Mouse (Mus musculus) hematopoietic stem cell, adult 5-6 weeks (primary cell): Measurements from ENCODE around the gene Polr3e. TPM values are rescaled to one million over a fixed set of nuclear protein-coding genes. Genes with fewer than 3 reads are reported as not detected.
"Not testable (repeated sequence)": the region's sequence is repeated elsewhere in the genome, so short reads cannot be mapped to it uniquely, and the experiment has no call there.

Experiments used
- ATAC-seq, 2 experiments: fragments of 125-278 bp in 1 of 2; replicated peaks in 1 of 2; 2 replicates each; pipeline ENCODE4 v1.8.0; 2016 to 2017; ENCODE audit warnings: inconsistent platforms in 2 of 2, mild to moderate bottlenecking in 2 of 2, moderate number of reproducible peaks in 2 of 2, low read depth in 1 of 2, moderate TSS enrichment in 1 of 2; ENCODE audit not compliant: low FRiP score in 2 of 2, poor library complexity in 2 of 2, severe bottlenecking in 2 of 2, insufficient read depth in 1 of 2, low TSS enrichment in 1 of 2
- total RNA-seq: library from RNA; stranded (forward); fragments of 172-1452, 232-1000 nt; gene quantifications from 2 replicates; pipeline ENCODE4 v1.2.3, GENCODE M21; 2017

Gene Polr3e
- total RNA-seq, 1 experiment from 2014 or later: 25.8 TPM

DNA sequence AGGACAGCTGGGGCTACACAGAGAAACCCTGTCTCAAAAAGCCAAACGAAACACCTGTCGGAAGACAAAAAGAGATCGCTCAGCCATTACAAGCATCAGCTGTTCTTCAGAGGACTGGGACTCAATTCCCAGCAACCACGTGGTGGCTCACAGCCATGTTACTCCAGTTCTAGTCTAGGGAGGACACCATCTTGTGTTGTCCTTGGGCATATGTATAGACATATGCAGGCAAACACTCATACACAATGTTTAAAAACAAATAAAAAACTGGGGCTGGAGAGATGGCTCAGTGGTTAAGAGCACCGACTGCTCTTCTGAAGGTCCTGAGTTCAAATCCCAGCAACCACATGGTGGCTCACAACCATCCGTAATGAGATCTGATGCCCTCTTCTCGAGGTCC lies 36.0 kb downstream of the Polr3e start:
- ATAC-seq: not testable (repeated sequence)

DNA sequence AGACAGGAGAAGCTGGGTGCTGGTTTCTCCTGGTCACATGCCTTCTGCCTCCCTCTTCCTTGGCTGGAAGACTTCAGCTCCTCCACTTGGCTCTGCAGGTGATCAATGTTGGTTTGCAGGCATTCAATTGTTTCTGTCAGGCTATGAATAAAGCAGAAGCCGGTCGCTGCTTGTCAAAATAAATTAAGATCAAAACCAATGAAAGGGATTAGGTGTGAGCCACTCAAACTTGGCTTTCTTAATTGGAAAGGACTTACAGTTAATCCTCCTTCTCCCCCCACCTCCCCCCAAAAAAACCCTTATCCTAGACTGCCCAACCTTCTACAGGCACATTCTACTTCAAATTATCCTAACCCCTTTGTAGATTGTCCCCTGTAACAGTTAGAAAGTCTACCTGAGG lies 42.6 kb downstream of the Polr3e start:
- no peak for ATAC-seq

DNA sequence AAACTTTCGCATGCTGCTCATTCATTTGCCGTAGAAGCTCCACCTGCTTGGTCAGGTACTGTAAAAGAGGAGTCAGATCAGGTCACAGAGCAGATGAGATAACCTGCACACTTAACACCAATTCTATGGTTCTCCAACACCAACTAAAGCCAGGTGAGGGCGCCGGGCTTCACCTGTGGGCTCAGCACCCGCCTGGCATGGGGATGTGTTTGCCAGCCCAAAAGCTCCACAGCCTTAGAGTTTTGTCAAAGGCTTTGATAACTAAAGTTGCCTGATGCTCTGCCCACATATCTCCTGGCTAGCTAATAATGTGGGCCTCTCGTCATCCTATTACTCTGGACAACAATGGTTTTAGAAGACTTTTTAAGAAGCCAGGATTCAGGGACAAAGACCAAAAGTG lies 43.1 kb downstream of the Polr3e start:
- no peak for ATAC-seq

DNA sequence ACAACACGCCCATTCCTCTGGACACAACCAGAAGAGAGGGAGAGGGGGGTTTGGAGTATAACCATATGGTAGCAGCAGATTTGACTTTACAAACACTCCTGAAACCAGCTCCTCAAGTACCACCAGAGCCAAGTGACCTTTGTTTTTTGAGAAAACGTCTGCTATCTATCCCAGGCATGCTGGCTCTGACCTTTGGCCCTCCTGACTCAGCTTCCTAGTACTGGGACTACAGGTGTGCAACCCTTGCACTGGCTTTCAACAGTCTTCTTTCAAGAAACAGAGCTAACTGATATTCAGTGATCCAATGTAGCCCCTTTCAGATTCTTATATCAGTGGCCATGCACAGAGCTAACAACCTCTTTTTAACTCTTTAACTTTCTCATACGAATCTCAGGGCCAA lies 44.3 kb downstream of the Polr3e start:
- ATAC-seq: no peak

DNA sequence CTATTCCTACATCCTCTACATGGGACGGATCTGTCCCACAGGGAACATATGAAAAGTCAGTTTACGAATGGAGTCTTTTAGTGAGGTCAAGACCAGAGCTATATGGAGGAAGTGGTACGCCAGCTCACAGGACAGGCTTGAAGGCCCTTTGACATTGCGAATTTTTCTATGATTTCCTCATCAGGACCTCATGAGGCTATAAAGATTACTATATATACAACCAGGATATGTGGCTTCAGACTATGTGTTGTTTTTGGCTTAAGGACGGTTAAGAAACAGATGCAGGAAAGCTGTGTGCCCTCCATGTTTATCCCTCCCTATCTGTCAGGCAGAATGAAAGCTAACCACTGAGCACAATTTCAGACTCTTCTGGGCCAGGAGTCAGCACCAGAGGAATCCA lies 45.6 kb downstream of the Polr3e start:
- ATAC-seq: no peak

DNA sequence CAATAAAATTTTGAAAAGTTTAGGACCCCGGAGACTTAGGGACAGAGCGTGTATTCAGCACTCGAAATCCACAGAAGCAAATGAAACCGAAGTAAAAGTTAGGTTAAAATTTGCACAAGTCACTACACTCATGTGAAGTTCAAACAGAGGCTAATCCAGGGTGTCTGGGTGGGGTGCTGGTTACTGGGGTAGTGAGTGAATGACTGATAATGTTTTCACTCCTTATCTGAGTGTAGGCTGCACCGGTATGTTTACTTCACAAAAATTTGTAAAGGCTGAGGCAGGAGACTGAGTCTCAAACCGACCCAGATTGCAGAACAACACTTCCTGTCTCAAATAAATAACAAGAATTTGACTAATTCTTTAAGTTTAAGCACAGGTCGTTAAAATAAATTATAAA lies 51.7 kb downstream of the Polr3e start:
- ATAC-seq: no peak

DNA sequence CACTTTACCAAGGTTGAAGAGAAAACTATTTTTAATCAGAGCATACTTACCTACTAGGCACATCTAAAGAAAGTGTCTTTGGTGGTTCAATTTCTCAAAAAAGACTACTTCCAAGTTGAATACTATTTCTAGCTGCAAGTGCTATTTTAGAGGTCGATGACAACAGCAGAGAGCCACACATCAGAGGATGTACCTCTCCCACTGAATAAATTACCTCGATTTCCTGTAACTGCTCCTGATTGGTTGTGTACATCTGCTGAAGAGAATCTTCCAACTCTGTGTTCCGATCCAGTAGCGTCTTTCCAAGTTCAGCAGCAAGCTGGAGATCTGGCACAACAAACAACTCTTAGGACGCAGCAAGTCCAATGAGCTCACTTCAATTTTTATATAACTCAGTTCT lies 52.6 kb downstream of the Polr3e start:
- no peak for ATAC-seq

DNA sequence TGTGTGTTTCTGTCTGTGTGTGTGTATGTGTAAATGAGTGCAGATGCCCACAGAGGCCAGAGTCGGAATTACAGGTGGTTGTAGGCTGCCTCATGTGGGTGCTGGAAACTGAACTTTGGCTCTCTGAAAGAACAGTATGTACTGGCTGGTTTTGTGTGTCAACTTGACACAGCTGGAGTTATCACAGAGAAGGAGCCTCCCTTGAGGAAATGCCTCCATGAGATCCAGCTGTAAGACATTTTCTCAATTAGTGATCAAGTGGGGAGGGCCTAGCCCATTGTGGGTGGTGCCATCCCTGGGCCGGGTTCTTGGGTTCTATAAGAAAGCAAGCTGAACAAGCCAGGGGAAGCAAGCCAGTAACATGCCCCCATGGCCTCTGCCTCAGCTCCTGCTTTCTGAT lies 54.9 kb downstream of the Polr3e start:
- ATAC-seq: not testable (repeated sequence)

DNA sequence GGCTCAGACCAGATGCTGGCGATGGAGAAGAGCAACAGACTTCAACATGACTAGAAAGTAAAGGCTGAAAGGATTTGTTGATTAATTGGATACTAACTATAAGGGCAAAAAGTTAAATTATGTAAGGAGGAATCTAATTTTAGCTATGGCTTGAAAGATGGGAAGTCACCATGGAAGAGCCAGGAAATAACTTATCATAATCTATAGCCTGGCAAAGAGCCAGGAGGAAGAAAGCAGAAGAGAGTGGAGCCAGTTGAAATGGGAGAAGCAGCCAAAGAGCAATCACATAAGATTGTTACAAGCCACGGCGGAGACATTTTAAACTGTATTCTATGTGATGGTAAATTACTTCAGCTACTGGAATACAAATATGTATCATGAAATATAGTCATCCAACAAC lies 56.5 kb downstream of the Polr3e start:
- ATAC-seq: no peak

DNA sequence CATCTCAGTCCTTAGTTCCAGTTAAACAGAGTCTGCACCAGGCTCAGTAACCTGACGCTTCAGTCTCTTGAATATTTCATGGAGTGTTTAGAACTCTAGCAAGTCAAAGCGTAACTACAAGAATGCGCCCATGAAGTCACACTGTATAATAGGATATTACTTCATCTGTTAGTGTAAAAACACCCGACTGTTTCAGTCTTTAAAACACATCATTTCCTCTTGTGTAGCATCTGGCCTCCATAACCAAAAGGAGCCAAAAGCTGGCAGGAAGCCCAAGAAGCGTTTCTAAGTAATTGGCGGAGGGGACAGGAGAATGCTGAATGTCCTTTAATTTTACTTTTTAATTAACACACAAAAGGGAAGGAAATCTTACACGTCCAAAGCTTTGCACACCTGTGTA lies 59.5 kb downstream of the Polr3e start:
- no peak for ATAC-seq

DNA sequence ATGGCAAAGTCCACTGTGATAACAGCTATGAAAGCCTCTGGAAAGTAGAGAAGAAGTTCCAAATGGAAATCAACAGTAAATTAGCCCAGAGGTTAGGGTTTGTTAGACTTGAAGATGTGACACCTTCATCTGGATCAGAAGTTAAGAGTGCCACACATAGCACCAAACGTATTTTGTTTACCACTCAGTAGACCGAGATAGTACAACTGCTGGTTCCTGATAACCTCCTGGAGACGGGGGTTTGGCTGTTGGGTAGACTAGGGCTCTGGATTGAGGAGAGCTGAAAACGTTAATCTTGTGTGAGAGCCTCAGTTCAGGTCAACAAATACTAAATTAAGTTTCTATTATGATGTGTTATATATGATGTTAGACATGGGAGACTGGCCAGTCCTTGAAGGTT lies 62.5 kb downstream of the Polr3e start:
- no peak for ATAC-seq

DNA sequence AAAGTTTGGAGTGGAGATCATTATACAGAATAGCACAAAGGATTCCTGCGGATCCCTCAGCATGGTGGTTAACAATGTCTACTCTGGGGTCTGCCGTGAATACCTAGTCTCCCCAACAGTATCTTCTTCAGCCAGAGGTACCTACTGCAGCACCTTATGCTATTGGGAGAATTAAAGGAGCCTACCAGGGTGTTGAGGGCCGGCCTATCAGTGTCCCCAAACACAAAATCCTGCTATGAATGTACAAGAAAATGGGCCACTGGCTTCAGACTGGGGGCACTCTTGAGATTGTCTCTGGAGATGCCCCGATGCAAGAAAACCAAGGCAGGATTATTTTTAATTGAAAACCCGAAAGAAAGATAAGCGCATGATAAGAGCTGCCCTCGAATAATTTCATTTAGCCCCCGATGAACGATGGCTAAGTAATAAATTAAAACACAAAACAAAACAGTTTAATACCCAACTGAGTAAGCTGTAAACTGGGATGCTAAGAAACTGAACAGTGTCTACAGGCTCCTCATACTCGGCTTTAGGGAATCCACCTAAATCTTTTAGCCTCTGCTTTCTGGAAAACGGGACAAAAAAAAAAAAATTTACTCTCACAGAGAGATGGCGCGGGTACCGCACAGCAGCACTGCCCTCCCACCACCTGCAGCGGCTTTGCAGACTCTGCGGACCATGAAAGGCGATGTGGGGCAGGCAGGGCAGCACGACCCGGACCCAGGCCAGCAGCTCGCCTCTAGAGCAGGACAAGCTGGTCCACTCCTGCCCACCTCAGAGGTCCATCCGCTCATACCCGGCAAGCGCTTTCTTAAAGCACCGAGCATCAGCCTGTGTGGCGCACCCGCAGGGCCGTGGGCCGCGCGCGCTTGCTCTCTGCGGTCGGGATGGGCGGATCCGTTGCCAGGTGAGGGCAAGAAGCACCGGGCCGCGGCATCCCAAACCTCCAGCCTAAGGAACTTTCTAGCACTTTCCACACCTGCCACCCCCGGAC lies 63.7 kb downstream of the Polr3e start:
- peak in 1 of 2 experiments; percentile 30; a peak in 1 of 4 replicates for ATAC-seq

DNA sequence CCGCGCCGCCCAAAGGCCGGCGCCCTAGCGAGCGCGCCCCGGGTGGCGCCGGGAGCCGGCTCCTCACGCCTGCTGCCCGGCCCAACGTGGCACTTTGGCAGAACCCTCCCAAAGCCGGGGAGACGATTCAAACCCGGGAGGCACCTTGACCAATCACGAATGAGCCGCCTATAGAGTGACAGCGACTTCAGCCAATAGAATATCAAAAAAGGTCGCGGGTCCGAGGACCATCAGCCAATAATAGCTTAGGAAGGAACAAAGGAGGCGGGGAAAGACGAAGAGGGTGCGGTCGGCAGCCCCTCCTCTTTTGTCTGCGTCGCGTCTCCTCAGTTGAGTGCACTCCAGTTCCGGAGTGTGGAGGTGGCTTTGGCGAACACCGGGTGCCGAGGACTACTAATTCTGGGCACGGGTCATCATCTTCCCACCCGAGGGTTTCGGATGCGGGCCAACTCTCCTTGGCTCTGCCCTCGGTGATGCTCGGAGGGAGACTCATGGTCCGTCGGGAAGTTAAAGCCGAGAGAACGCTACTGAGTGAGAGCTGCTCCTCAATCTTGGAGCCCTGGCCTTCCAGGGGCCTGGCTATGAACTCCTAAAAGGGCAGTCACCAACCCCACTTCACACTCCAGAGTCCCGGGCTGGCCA lies 64.8 kb downstream of the Polr3e start, which contains the start of the genes Cdr2 and Mfsd13b:
TSS of gene Cdr2 (minus strand) at position 113 of the 642 bp plus-strand sequence.
TSS of gene Mfsd13b (plus strand) at position 310 of the 642 bp plus-strand sequence.
- peak; percentile 94 to 95 for ATAC-seq

DNA sequence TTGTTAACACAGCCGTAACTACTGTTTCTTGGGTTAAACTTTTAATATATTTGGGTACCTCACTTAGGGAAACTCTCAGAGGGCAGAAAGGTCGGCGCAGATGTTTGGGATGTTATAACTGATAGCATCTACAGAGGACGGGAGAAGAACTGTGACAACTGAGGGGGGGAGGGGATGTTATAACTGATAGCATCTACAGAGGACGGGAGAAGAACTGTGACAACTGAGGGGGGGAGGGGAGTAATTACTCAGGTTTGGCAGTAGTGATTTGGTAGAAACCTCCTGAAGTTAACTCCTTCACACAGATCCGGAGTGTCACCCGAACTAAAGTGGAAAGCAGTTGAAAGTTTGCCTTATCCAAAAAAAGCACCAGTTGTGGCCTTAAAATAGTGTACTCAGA lies 65.4 kb downstream of the Polr3e start:
- no peak for ATAC-seq

DNA sequence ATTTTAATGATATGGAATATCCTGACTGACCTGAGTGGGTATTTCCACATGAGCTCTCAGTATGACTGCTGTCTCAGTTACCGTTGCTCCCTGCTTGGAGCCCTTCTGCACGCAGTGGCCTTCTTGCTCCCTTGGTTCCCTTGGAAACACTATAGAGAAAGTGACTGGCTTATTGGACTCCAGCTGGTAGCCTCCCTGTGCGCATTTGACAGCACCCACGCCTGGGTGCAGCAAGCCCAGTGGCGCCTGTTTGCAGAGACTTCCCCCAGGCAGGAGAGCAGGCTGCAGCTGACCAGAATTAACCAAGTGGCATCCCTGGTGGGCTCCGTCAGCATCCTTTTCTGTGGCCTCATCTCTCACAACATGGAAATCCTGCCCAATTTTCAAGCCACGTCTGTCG lies 73.6 kb downstream of the Polr3e start:
- ATAC-seq: no peak
